Mouse (Mus musculus): ENCODE data around the gene Trim61. TPM values are rescaled to one million over a fixed set of nuclear protein-coding genes. Genes with fewer than 3 reads are reported as not detected.
"Not testable (repeated sequence)": the region's sequence is repeated elsewhere in the genome, so short reads cannot be mapped to it uniquely, and the experiment has no call there.

Trim61 gene
- total RNA-seq, 2 experiments from 2014 or later: not detected

DNA sequence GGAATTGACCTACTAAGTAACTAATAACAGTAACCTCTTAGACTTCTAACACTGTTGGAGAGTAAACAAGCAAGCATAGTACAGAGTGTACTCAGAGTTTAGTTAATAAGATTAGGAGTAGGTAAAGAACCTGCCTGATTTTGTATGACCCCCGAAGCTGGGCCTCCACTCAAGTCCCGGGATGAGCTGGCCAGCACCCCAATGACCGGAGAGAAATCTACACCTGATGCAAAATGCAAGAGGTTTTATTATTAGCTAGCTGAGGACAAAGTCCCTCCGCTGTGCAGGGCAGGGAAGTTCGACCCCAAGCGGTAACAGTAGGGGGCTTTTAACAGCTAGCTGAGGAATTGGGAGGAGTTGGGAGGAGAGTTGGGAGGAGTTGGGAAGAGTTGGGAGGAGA lies 10.7 kb downstream of the Trim61 start:
- DNase-seq (ENCODE audit: low spot score in 2 of 2); intact Hi-C loops (cut with DNase I): not testable (repeated sequence)

GRCm38 (mm10) chr8:64998806-64999365 lies 19.4 kb downstream of the Trim61 start:
- no peak for DNase-seq (ENCODE audit: low spot score in 2 of 2)
- intact Hi-C loops (cut with DNase I): no loop called here

GRCm38 (mm10) chr8:64987731-64988130 lies 30.6 kb downstream of the Trim61 start, which contains the start of gene Trim75:
TSS of gene Trim75 (minus strand) at chr8:64987831.
- intact Hi-C loops (cut with DNase I): no loop called here
- DNase-seq (ENCODE audit: low spot score in 2 of 2): no peak

- intact Hi-C loops (cut with DNase I): no loop called here
- DNase-seq (ENCODE audit: low spot score in 2 of 2): no peak
These were observed 35.0 kb downstream of the Trim61 start for GRCm38 (mm10) chr8:64983150-64983897.

Other genes starting within 250 kb of the Trim61 start
- 100 to 1,000 TPM; 139 to 140 TPM for gene Klhl2, start 168.5 kb downstream of the Trim61 start, total RNA-seq (2021)
- gene Tmem192, start 71.3 kb downstream of the Trim61 start, total RNA-seq (2021): 10 to 100 TPM; 17.2 TPM
- not detected for gene Trim75, start 30.7 kb downstream of the Trim61 start, total RNA-seq (2021)
- not detected for gene Trim60, start 61 bp upstream of the Trim61 start, total RNA-seq (2021)
- gene Apela, start 18.8 kb upstream of the Trim61 start, total RNA-seq (2021): not detected
- not detected for gene Gm10663, start 56.5 kb upstream of the Trim61 start, total RNA-seq (2021)
- not detected for gene BC030870, start 111.0 kb upstream of the Trim61 start, total RNA-seq (2021)

All from left cerebral cortex, postnatal 14 days (tissue).